Mouse (Mus musculus) embryonic facial prominence, embryonic 10.5 days (tissue): ENCODE measurements at regions not wholly inside any gene's neighbourhood (a gene's known extent, or its start where the extent isn't known, plus 50 kb on each side); places are given as distances from the start of the nearest gene placed in this dataset.
A peak's percentile ranks its signal among the peaks of the same experiment; 100 is the strongest.

Experiments used
- DNase-seq: peaks from one replicate; pipeline ENCODE4 v3.0.0-alpha.2; 2017; ENCODE audit warnings: low spot score
- H3K27ac ChIP-seq: fragments of 300-500 bp; sonication (generic); replicated peaks from 2 replicates; pipeline ENCODE4 v1.5.1; 2016; ENCODE audit warnings: mild to moderate bottlenecking
- H3K27me3 ChIP-seq: fragments of 300-500 bp; sonication (generic); replicated peaks from 2 replicates; pipeline ENCODE4 v1.6.1; 2016; ENCODE audit warnings: low read depth, mild to moderate bottlenecking; ENCODE audit not compliant: poor library complexity, severe bottlenecking
- H3K36me3 ChIP-seq: fragments of 300-500 bp; sonication (generic); replicated peaks from 2 replicates; pipeline ENCODE4 v1.6.1; 2016; ENCODE audit warnings: mild to moderate bottlenecking, moderate library complexity
- H3K4me1 ChIP-seq: fragments of 300-500 bp; sonication (generic); 2 replicates; pipeline ENCODE4 v1.6.1; 2016
- H3K4me3 ChIP-seq: fragments of 300-500 bp; sonication (generic); 2 replicates; pipeline ENCODE4 v1.5.1; 2016; ENCODE audit warnings: mild to moderate bottlenecking, moderate library complexity
- H3K9me3 ChIP-seq: fragments of 300-500 bp; sonication (generic); 2 replicates; pipeline ENCODE4 v1.6.1; 2016; ENCODE audit warnings: mild to moderate bottlenecking
- WGBS: fragments of 180-500 bp; shearing (Covaris S2); methylation state at CpG from one replicate; pipeline ENCODE4 v1.1.7; 2016; 5-methylcytosine and 5-hydroxymethylcytosine counted together

GRCm38 (mm10) chr16:49278478-49278877, 221.2 kb downstream of the Myh15 start:
- Histone ChIP-seq H3K27ac (no peak overlapping the region), H3K27me3 (no peaks in the 10 kb centered on the region), H3K9me3 (no peaks in the 10 kb centered on the region), H3K4me3 (no peak overlapping the region), H3K36me3 (no peaks in the 10 kb centered on the region), H3K4me1 (no peaks in the 10 kb centered on the region)
- 0% methylated on average over 2 of the region's 2 CpGs for WGBS
- DNase-seq, result peak; percentile 77

- Histone ChIP-seq H3K9me3 (no peaks in the 10 kb centered on the region), H3K4me1 (no peaks in the 10 kb centered on the region), H3K4me3 (no peak overlapping the region), H3K27ac (no peak overlapping the region), H3K36me3 (no peaks in the 10 kb centered on the region), H3K27me3 (no peaks in the 10 kb centered on the region)
- no peak for DNase-seq
- WGBS, result 89% methylated on average over 4 of the region's 4 CpGs
Observed at GRCm38 (mm10) chr16:49288096-49288714, 230.9 kb downstream of the Myh15 start.

- Histone ChIP-seq H3K9me3 (no peaks in the 10 kb centered on the region), H3K4me3 (no peak overlapping the region), H3K27ac (no peak overlapping the region), H3K36me3 (no peaks in the 10 kb centered on the region), H3K4me1 (no peaks in the 10 kb centered on the region), H3K27me3 (no peaks in the 10 kb centered on the region)
- DNase-seq, result no peak
- 84% methylated on average over 10 of the region's 10 CpGs for WGBS
Observed at GRCm38 (mm10) chr16:49289200-49290079, 232.2 kb downstream of the Myh15 start.

- no peak overlapping the region for H3K27ac ChIP-seq
- no peak for DNase-seq
- no peaks in the 10 kb centered on the region for H3K27me3 ChIP-seq
- WGBS, result 84% methylated on average over 6 of the region's 6 CpGs
- H3K4me1 ChIP-seq, result no peaks in the 10 kb centered on the region
- no peaks in the 10 kb centered on the region for H3K9me3 ChIP-seq
- no peak overlapping the region for H3K4me3 ChIP-seq
- no peaks in the 10 kb centered on the region for H3K36me3 ChIP-seq
Observed at GRCm38 (mm10) chr16:49303612-49304307, 246.5 kb downstream of the Myh15 start.

- no peaks in the 10 kb centered on the region for H3K4me1 ChIP-seq
- no peaks in the 10 kb centered on the region for H3K27me3 ChIP-seq
- no peak overlapping the region for H3K4me3 ChIP-seq
- no peaks in the 10 kb centered on the region for H3K36me3 ChIP-seq
- WGBS, result 85% methylated on average over 2 of the region's 2 CpGs
- no peak overlapping the region for H3K27ac ChIP-seq
- DNase-seq, result no peak
- H3K9me3 ChIP-seq, result no peaks in the 10 kb centered on the region
Observed at GRCm38 (mm10) chr16:49304354-49304753, 247.1 kb downstream of the Myh15 start.

GRCm38 (mm10) chr16:49317061-49317460, 259.8 kb downstream of the Myh15 start:
- no peak for DNase-seq
- Histone ChIP-seq H3K27ac (no peak overlapping the region), H3K27me3 (no peaks in the 10 kb centered on the region), H3K4me1 (no peaks in the 10 kb centered on the region), H3K9me3 (no peaks in the 10 kb centered on the region), H3K36me3 (no peaks in the 10 kb centered on the region), H3K4me3 (no peak overlapping the region)
- WGBS, result 85% methylated on average over 2 of the region's 2 CpGs

GRCm38 (mm10) chr16:49319047-49319678, 261.9 kb downstream of the Myh15 start:
- H3K4me3 ChIP-seq, result no peak overlapping the region
- no peaks in the 10 kb centered on the region for H3K36me3 ChIP-seq
- no peak overlapping the region for H3K27ac ChIP-seq
- H3K9me3 ChIP-seq, result no peaks in the 10 kb centered on the region
- WGBS, result 79% methylated on average over 4 of the region's 4 CpGs
- no peaks in the 10 kb centered on the region for H3K4me1 ChIP-seq
- H3K27me3 ChIP-seq, result no peaks in the 10 kb centered on the region
- DNase-seq, result no peak

GRCm38 (mm10) chr16:49319774-49320173, 262.5 kb downstream of the Myh15 start:
- Histone ChIP-seq H3K9me3 (no peaks in the 10 kb centered on the region), H3K27ac (no peak overlapping the region), H3K4me3 (no peak overlapping the region), H3K36me3 (no peaks in the 10 kb centered on the region), H3K4me1 (no peaks in the 10 kb centered on the region), H3K27me3 (no peaks in the 10 kb centered on the region)
- DNase-seq, result no peak
- 77% methylated on average over 5 of the region's 5 CpGs for WGBS

GRCm38 (mm10) chr16:49321951-49322350, 264.7 kb downstream of the Myh15 start:
- no peaks in the 10 kb centered on the region for H3K27me3 ChIP-seq
- WGBS, result 91% methylated on average over 1 of the region's 1 CpGs
- DNase-seq, result no peak
- no peak overlapping the region for H3K27ac ChIP-seq
- no peaks in the 10 kb centered on the region for H3K36me3 ChIP-seq
- no peaks in the 10 kb centered on the region for H3K9me3 ChIP-seq
- H3K4me1 ChIP-seq, result no peaks in the 10 kb centered on the region
- no peak overlapping the region for H3K4me3 ChIP-seq

GRCm38 (mm10) chr16:49330725-49331386, 273.6 kb downstream of the Myh15 start:
- WGBS, result 89% methylated on average over 5 of the region's 5 CpGs
- H3K27ac ChIP-seq, result no peak overlapping the region
- no peaks in the 10 kb centered on the region for H3K4me1 ChIP-seq
- no peaks in the 10 kb centered on the region for H3K27me3 ChIP-seq
- H3K4me3 ChIP-seq, result no peak overlapping the region
- no peaks in the 10 kb centered on the region for H3K9me3 ChIP-seq
- DNase-seq, result no peak
- H3K36me3 ChIP-seq, result no peaks in the 10 kb centered on the region

- Histone ChIP-seq H3K27ac (no peak overlapping the region), H3K4me1 (no peaks in the 10 kb centered on the region), H3K4me3 (no peak overlapping the region), H3K27me3 (no peaks in the 10 kb centered on the region), H3K9me3 (no peaks in the 10 kb centered on the region), H3K36me3 (no peaks in the 10 kb centered on the region)
- DNase-seq, result no peak
- WGBS, result 84% methylated on average over 5 of the region's 5 CpGs
Observed at GRCm38 (mm10) chr16:49332107-49332722, 274.9 kb downstream of the Myh15 start.

- no peaks in the 10 kb centered on the region for H3K36me3 ChIP-seq
- no peaks in the 10 kb centered on the region for H3K9me3 ChIP-seq
- no peaks in the 10 kb centered on the region for H3K27me3 ChIP-seq
- 54% methylated on average over 2 of the region's 2 CpGs for WGBS
- no peak overlapping the region for H3K4me3 ChIP-seq
- H3K27ac ChIP-seq, result no peak overlapping the region
- no peak for DNase-seq
- no peaks in the 10 kb centered on the region for H3K4me1 ChIP-seq
Observed at GRCm38 (mm10) chr16:49335916-49336315, 278.6 kb downstream of the Myh15 start.
